Mouse (Mus musculus) erythroid progenitor cell, adult 5-6 weeks (primary cell): Measurements from ENCODE around the gene Spag17. TPM values are rescaled to one million over a fixed set of nuclear protein-coding genes. Genes with fewer than 3 reads are reported as not detected.
"Not testable (repeated sequence)": the region's sequence is repeated elsewhere in the genome, so short reads cannot be mapped to it uniquely, and the experiment has no call there.

Experiments used
- ATAC-seq: replicated peaks from 2 replicates; pipeline ENCODE4 v1.8.0; 2016; ENCODE audit warnings: moderate number of reproducible peaks, mild to moderate bottlenecking, moderate TSS enrichment, inconsistent platforms; ENCODE audit not compliant: poor library complexity, low FRiP score, severe bottlenecking
- total RNA-seq, 2 experiments: library from RNA; stranded (forward) in 1 of 2; stranded (reverse) in 1 of 2; fragments of 150-400 nt in 1 of 2; fragments of 186-747, 209-891 nt in 1 of 2; gene quantifications; 2 replicates each; pipeline versions ENCODE4 v1.2.3 to v1.2.4; 2015 to 2017; ENCODE audit warnings: low replicate concordance in 2 of 2

Spag17 gene
- total RNA-seq (2015; ENCODE audit: low replicate concordance), result not detected in 2 replicates
- total RNA-seq (2017; ENCODE audit: low replicate concordance), result not detected in 2 replicates

- no peak for ATAC-seq
Observed at GRCm38 (mm10) chr3:99885187-99885811, at the start of gene Spag17. Spag17 (plus strand) TSS chr3:99885406.

- ATAC-seq, result no peak
Observed at GRCm38 (mm10) chr3:99842333-99842732, 42.9 kb upstream of the Spag17 start.

GRCm38 (mm10) chr3:99842808-99843207 is 42.4 kb upstream of the Spag17 start:
- ATAC-seq, result no peak

- no peak for ATAC-seq
Observed at GRCm38 (mm10) chr3:99843233-99843632, 42.0 kb upstream of the Spag17 start.

- ATAC-seq, result no peak
Observed at GRCm38 (mm10) chr3:99850926-99851325, 34.3 kb upstream of the Spag17 start.

GRCm38 (mm10) chr3:99854595-99854994 is 30.6 kb upstream of the Spag17 start:
- ATAC-seq, result no peak

- ATAC-seq, result no peak
Observed at GRCm38 (mm10) chr3:99858922-99859321, 26.3 kb upstream of the Spag17 start.

GRCm38 (mm10) chr3:99864706-99865105 is 20.5 kb upstream of the Spag17 start:
- ATAC-seq, result no peak

GRCm38 (mm10) chr3:99875137-99875536 is 10.1 kb upstream of the Spag17 start:
- ATAC-seq, result no peak

GRCm38 (mm10) chr3:99881498-99881897 is 3.7 kb upstream of the Spag17 start:
- ATAC-seq, result no peak

GRCm38 (mm10) chr3:99883988-99884564 is 1.1 kb upstream of the Spag17 start:
- ATAC-seq, result no peak

- not testable (repeated sequence) for ATAC-seq
Observed at GRCm38 (mm10) chr3:99894741-99895140, 9.5 kb downstream of the Spag17 start.

GRCm38 (mm10) chr3:99913809-99914439 is 28.7 kb downstream of the Spag17 start:
- ATAC-seq, result no peak

GRCm38 (mm10) chr3:99922944-99923343 is 37.7 kb downstream of the Spag17 start:
- ATAC-seq, result no peak

GRCm38 (mm10) chr3:99930920-99931620 is 45.9 kb downstream of the Spag17 start:
- no peak for ATAC-seq

GRCm38 (mm10) chr3:99936159-99936558 is 51.0 kb downstream of the Spag17 start:
- ATAC-seq, result no peak

GRCm38 (mm10) chr3:99938611-99939286 is 53.5 kb downstream of the Spag17 start:
- no peak for ATAC-seq

GRCm38 (mm10) chr3:99945171-99945570 is 60.0 kb downstream of the Spag17 start:
- ATAC-seq, result no peak

GRCm38 (mm10) chr3:99954039-99954602 is 68.9 kb downstream of the Spag17 start:
- no peak for ATAC-seq

GRCm38 (mm10) chr3:99956517-99956916 is 71.3 kb downstream of the Spag17 start:
- ATAC-seq, result no peak
